Mouse (Mus musculus) cerebellum, adult 2 months (tissue): ENCODE data around the gene Pde3a.

ENCODE experiments used
- CTCF ChIP-seq: fragments of 200-500 bp; IDR thresholded peaks from 2 replicates; pipeline ENCODE4 v1.5.1; 2011; ENCODE audit warnings: low read depth, mild to moderate bottlenecking, control low read depth, low read length, moderate library complexity, borderline replicate concordance; ENCODE audit not compliant: insufficient read depth
- POLR2A ChIP-seq: fragments of 200-500 bp; IDR thresholded peaks from 2 replicates; pipeline ENCODE4 v1.6.1; 2011; ENCODE audit warnings: low read length, control low read depth, borderline replicate concordance; ENCODE audit not compliant: insufficient read depth

DNA sequence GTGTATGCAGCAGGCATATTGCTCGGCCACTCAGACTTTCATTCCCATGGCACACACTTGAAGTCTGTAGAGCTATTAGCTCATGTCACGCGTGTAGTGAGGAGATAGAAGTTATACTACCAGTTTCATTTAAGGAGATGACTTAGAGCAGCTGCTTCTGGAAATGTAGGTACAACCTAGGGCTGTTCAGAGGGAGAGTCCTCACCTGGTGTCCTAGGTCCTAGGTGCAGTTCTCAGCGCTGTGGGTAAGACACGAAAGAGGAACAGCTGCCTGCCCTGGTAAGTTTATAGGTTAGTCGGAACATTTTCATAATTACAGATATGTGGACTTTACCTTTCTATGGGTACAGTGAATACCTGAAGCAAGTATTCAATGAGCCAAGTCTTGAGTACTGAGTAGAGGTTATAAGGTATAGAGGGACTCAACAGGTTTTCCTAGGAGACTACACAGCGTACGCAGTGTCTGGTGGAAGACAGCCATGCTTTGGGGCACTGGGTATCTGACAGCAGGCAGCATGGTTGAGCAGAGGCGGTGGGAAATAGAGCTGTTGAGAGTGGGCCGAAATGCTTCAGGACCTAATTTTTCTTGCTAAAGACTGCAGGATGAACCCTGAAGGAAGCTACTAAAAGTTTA is 43.9 kb downstream of the Pde3a start:
- TF ChIP-seq CTCF (no peak), POLR2A (no peak)
